Mouse (Mus musculus): ENCODE data around the gene Sox13. TPM values are rescaled to one million over a fixed set of nuclear protein-coding genes. Genes with fewer than 3 reads are reported as not detected.

The Sox13 gene
- polyA plus RNA-seq, 1 experiment from 2014 or later = 1.7 TPM

DNA sequence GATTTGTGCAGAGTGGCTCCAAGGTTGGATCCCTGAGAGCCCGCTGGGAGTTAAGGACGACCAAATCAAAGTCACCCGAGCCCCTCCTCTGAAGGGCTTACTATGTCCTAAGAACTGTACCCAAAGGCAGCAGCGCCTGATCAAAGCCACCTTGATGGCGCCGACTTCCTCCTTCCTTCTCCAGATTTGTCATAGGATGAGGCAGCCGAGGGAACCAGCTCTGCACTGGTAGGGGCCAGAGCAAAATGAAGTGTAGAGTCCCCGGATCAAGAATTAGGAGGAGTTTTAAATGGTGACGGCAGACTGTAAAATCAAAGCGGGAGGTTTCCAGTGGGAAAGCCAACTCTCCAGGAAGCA, 10.6 kb upstream of the Sox13 start:
- Histone ChIP-seq H3K9ac (ENCODE audit: low read depth, low read length) (no peak overlapping the region), H3K9me3 (replicated peaks; ENCODE audit: control insufficient read depth, low read length) (0 out of 2 replicates have a peak, but pooled peaks cover 1% of the 10 kb centered on the region), H3K4me1 (ENCODE audit: control insufficient read depth, low read depth, low read length) (peaks cover 2% of the 10 kb centered on the region; the same call in 1 of the 2 replicates), H3K36me3 (ENCODE audit: control insufficient read depth, insufficient read depth) (no peaks in the 10 kb centered on the region), H3K27me3 (ENCODE audit: control insufficient read depth, insufficient read depth, low read depth, low read length) (no peaks in the 10 kb centered on the region), H3K27ac (ENCODE audit: low read length) (no peak overlapping the region), H3K4me3 (ENCODE audit: low read depth, low read length) (no peak overlapping the region), H3K4me2 (ENCODE audit: low read depth, low read length) (no peak overlapping the region)
- WGBS (ENCODE audit: insufficient replicate concordance) = 38% methylated on average over 10 of the region's 10 CpGs
- ATAC-seq (ENCODE audit: low read depth) = no peak

GRCm38 (mm10) chr1:133434018-133434755, 10.0 kb upstream of the Sox13 start:
- Histone ChIP-seq H3K9me3 (replicated peaks; ENCODE audit: control insufficient read depth, low read length) (0 out of 2 replicates have a peak, but pooled peaks cover 3% of the 10 kb centered on the region), H3K27ac (ENCODE audit: low read length) (no peak overlapping the region), H3K9ac (ENCODE audit: low read depth, low read length) (no peak overlapping the region), H3K4me1 (ENCODE audit: control insufficient read depth, low read depth, low read length) (peaks cover 2% of the 10 kb centered on the region; the same call in 1 of the 2 replicates), H3K36me3 (ENCODE audit: control insufficient read depth, insufficient read depth) (no peaks in the 10 kb centered on the region), H3K4me2 (ENCODE audit: low read depth, low read length) (no peak overlapping the region), H3K4me3 (ENCODE audit: low read depth, low read length) (no peak overlapping the region), H3K27me3 (ENCODE audit: control insufficient read depth, insufficient read depth, low read depth, low read length) (no peaks in the 10 kb centered on the region)
- no peak for ATAC-seq (ENCODE audit: low read depth)
- WGBS (ENCODE audit: insufficient replicate concordance) = 34% methylated on average over 12 of the region's 12 CpGs

DNA sequence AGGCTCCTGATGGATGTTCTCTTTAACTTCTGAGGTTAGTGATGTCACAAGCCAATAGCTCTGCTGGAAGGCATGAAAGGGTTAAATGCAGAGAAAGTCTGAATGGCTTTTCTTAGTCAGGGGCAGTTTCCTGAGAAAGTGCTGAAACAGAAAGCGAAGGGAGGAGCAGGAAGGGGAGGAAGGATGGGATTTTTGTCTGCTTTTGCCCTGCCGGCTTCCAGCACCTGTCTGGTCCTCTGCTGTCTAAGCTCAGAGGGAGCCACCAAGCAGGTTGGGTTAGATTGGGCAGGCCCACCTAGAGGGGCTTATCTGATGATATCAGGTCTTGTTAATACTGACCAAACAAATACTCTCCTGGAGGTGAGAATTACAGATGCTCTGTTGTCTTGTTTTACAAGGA, 8.4 kb upstream of the Sox13 start:
- no peak for ATAC-seq (ENCODE audit: low read depth)
- Histone ChIP-seq H3K27ac (ENCODE audit: low read length) (no peak overlapping the region), H3K4me3 (ENCODE audit: low read depth, low read length) (no peak overlapping the region), H3K27me3 (ENCODE audit: control insufficient read depth, insufficient read depth, low read depth, low read length) (no peaks in the 10 kb centered on the region), H3K4me1 (ENCODE audit: control insufficient read depth, low read depth, low read length) (no peaks in the 10 kb centered on the region), H3K36me3 (ENCODE audit: control insufficient read depth, insufficient read depth) (no peaks in the 10 kb centered on the region), H3K9ac (ENCODE audit: low read depth, low read length) (no peak overlapping the region), H3K9me3 (replicated peaks; ENCODE audit: control insufficient read depth, low read length) (0 out of 2 replicates have a peak, but pooled peaks cover 3% of the 10 kb centered on the region), H3K4me2 (ENCODE audit: low read depth, low read length) (no peak overlapping the region)
- 26% methylated on average over 2 of the region's 2 CpGs for WGBS (ENCODE audit: insufficient replicate concordance)

DNA sequence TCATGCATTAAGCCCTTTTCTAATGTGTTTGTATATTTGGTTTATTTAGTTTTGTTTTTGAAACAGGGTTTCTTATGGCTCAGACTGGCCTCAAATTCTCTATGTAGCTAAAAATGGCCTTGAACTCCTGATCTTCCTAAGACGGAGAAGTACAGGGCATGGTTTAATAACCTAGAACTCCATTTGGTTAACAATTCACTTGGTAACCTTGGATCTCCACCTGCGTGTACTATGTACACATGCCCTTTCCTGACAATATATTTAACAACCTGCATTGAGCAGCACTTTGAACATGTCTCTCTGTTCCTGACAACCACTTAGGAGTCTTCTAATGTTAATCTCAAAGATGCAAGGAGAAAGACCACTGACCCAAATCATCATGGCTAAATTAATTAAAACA, 7.0 kb upstream of the Sox13 start:
- Histone ChIP-seq H3K9me3 (replicated peaks; ENCODE audit: control insufficient read depth, low read length) (0 out of 2 replicates have a peak, but pooled peaks cover 3% of the 10 kb centered on the region), H3K27ac (ENCODE audit: low read length) (no peak overlapping the region), H3K4me3 (ENCODE audit: low read depth, low read length) (no peak overlapping the region), H3K27me3 (ENCODE audit: control insufficient read depth, insufficient read depth, low read depth, low read length) (no peaks in the 10 kb centered on the region), H3K36me3 (ENCODE audit: control insufficient read depth, insufficient read depth) (no peaks in the 10 kb centered on the region), H3K4me1 (ENCODE audit: control insufficient read depth, low read depth, low read length) (no peaks in the 10 kb centered on the region), H3K9ac (ENCODE audit: low read depth, low read length) (no peak overlapping the region), H3K4me2 (ENCODE audit: low read depth, low read length) (no peak overlapping the region)
- WGBS (ENCODE audit: insufficient replicate concordance) = 58% methylated on average over 2 of the region's 2 CpGs
- peak; percentile 59 for ATAC-seq (ENCODE audit: low read depth)

DNA sequence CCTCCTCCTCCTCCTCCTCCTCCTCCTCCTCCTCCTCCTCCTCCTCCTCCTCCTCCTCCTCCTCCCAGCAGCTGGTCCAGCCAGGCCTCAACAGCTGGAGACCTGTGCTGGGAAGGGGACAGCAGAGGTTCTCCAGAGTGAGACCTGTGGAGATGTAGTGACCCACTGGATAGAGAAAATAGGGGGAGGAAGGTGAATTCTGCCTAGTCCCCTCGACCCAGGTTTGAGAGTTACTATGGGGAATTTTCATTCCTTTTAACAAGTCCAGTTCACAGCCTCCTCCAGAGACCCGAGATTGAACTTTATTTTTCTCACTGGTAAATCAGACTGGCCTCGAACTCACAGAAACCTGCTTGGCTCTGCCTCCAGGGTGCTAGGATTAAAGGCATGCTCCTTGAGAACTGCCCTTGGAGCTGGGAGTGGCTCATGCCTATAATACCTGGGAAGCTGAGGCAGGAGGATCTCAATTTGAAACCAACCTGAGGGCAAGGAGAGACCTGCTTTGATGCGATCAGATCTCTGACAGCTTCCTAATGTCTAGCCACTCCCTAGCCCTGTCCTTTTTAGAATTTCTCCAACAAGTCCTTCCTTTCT, 467 bp upstream of the Sox13 start:
- Histone ChIP-seq H3K4me1 (ENCODE audit: control insufficient read depth, low read depth, low read length) (no peaks in the 10 kb centered on the region), H3K9me3 (replicated peaks; ENCODE audit: control insufficient read depth, low read length) (0 out of 2 replicates have a peak, but pooled peaks cover under 1% of the 10 kb centered on the region), H3K4me2 (ENCODE audit: low read depth, low read length) (no peak overlapping the region), H3K27ac (ENCODE audit: low read length) (no peak overlapping the region), H3K9ac (ENCODE audit: low read depth, low read length) (no peak overlapping the region), H3K4me3 (ENCODE audit: low read depth, low read length) (no peak overlapping the region), H3K27me3 (ENCODE audit: control insufficient read depth, insufficient read depth, low read depth, low read length) (peaks cover 36% of the 10 kb centered on the region), H3K36me3 (ENCODE audit: control insufficient read depth, insufficient read depth) (no peaks in the 10 kb centered on the region)
- no peak for ATAC-seq (ENCODE audit: low read depth)
- 35% methylated on average over 4 of the region's 4 CpGs for WGBS (ENCODE audit: insufficient replicate concordance)

DNA sequence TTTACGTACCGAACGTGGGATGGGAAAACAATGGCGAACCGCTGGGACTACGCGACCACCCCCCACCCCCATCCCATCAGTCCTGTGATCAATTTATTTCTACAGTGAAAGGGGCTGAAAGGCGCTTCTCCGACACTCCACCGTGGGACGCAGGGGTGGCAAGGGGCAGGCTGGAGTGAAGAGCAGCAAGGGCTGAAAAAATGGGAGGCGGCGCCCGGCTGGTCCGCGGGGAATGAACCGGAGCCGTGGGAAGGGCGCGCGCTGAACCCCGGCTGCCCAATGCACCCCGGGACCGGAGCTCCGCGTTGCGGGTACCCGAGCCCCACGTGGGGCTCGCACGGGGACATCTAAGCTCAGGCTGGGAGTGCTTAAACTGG, 1.0 kb downstream of the Sox13 start:
- peak overlapping the region; percentile 63 for H3K9ac ChIP-seq (ENCODE audit: low read depth, low read length)
- H3K27ac ChIP-seq (ENCODE audit: low read length) = no peak overlapping the region
- WGBS (ENCODE audit: insufficient replicate concordance) = under 1% methylated on average over 31 of the region's 31 CpGs
- H3K9me3 ChIP-seq (replicated peaks; ENCODE audit: control insufficient read depth, low read length) = no peaks in the 10 kb centered on the region
- no peak for ATAC-seq (ENCODE audit: low read depth)
- no peaks in the 10 kb centered on the region for H3K36me3 ChIP-seq (ENCODE audit: control insufficient read depth, insufficient read depth)
- no peaks in the 10 kb centered on the region; the same call in none of the 2 replicates for H3K4me1 ChIP-seq (ENCODE audit: control insufficient read depth, low read depth, low read length)
- peaks cover 38% of the 10 kb centered on the region for H3K27me3 ChIP-seq (ENCODE audit: control insufficient read depth, insufficient read depth, low read depth, low read length)
- peak overlapping the region; percentile 68 for H3K4me2 ChIP-seq (ENCODE audit: low read depth, low read length)
- H3K4me3 ChIP-seq (ENCODE audit: low read depth, low read length) = peak overlapping the region; percentile 65

DNA sequence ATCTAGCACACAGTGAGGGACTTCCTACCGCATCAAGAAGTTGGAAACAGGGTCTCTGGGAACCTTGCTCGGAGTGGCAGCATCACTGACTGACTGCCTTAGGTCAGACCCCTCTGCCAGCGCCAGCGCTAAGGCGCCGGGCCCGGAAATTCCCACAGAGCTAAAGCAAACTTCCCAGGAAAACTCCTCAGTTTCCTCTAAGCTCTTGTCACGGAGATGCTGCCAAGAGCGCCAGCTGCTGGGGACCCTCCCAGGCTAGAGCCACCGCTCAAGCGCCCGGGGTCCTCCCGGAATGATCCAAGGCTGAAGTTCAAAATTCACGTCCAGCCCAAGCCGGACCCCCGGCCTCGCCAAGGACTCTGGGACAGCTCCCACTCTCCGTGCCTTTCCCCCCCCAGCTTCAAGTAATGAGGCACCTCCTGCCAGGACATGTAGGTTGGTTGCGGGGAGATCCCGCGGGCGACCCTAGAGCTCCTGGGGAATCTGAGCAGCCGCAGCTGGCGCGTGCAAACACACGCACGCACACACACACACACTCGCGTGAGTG, 1.5 kb downstream of the Sox13 start:
- no peak for ATAC-seq (ENCODE audit: low read depth)
- H3K4me3 ChIP-seq (ENCODE audit: low read depth, low read length) = peak overlapping the region; percentile 65
- H3K27ac ChIP-seq (ENCODE audit: low read length) = no peak overlapping the region
- peaks cover 2% of the 10 kb centered on the region for H3K4me1 ChIP-seq (ENCODE audit: control insufficient read depth, low read depth, low read length)
- no peaks in the 10 kb centered on the region for H3K36me3 ChIP-seq (ENCODE audit: control insufficient read depth, insufficient read depth)
- peak overlapping the region; percentile 68 for H3K4me2 ChIP-seq (ENCODE audit: low read depth, low read length)
- no peaks in the 10 kb centered on the region for H3K9me3 ChIP-seq (replicated peaks; ENCODE audit: control insufficient read depth, low read length)
- peaks cover 38% of the 10 kb centered on the region for H3K27me3 ChIP-seq (ENCODE audit: control insufficient read depth, insufficient read depth, low read depth, low read length)
- WGBS (ENCODE audit: insufficient replicate concordance) = 1% methylated on average over 29 of the region's 29 CpGs
- peak overlapping the region; percentile 63; the same call in 1 of the 2 replicates for H3K9ac ChIP-seq (ENCODE audit: low read depth, low read length)

- ATAC-seq (ENCODE audit: low read depth) = no peak
- H3K36me3 ChIP-seq (ENCODE audit: control insufficient read depth, insufficient read depth) = no peaks in the 10 kb centered on the region
- no peak overlapping the region for H3K9ac ChIP-seq (ENCODE audit: low read depth, low read length)
- H3K4me3 ChIP-seq (ENCODE audit: low read depth, low read length) = peak overlapping the region; percentile 65
- H3K27me3 ChIP-seq (ENCODE audit: control insufficient read depth, insufficient read depth, low read depth, low read length) = peaks cover 38% of the 10 kb centered on the region
- H3K27ac ChIP-seq (ENCODE audit: low read length) = no peak overlapping the region
- no peaks in the 10 kb centered on the region for H3K9me3 ChIP-seq (replicated peaks; ENCODE audit: control insufficient read depth, low read length)
- peak overlapping the region; percentile 68 for H3K4me2 ChIP-seq (ENCODE audit: low read depth, low read length)
- H3K4me1 ChIP-seq (ENCODE audit: control insufficient read depth, low read depth, low read length) = peaks cover 2% of the 10 kb centered on the region
- WGBS (ENCODE audit: insufficient replicate concordance) = 41% methylated on average over 16 of the region's 16 CpGs
Measured at GRCm38 (mm10) chr1:133421975-133422570, 2.1 kb downstream of the Sox13 start.

GRCm38 (mm10) chr1:133421061-133421460, 3.1 kb downstream of the Sox13 start:
- H3K9ac ChIP-seq (ENCODE audit: low read depth, low read length) = no peak overlapping the region
- no peak for ATAC-seq (ENCODE audit: low read depth)
- H3K4me3 ChIP-seq (ENCODE audit: low read depth, low read length) = no peak overlapping the region
- no peaks in the 10 kb centered on the region for H3K36me3 ChIP-seq (ENCODE audit: control insufficient read depth, insufficient read depth)
- peaks cover 9% of the 10 kb centered on the region for H3K4me1 ChIP-seq (ENCODE audit: control insufficient read depth, low read depth, low read length)
- 61% methylated on average over 2 of the region's 2 CpGs for WGBS (ENCODE audit: insufficient replicate concordance)
- no peak overlapping the region for H3K4me2 ChIP-seq (ENCODE audit: low read depth, low read length)
- H3K9me3 ChIP-seq (replicated peaks; ENCODE audit: control insufficient read depth, low read length) = no peaks in the 10 kb centered on the region
- H3K27ac ChIP-seq (ENCODE audit: low read length) = no peak overlapping the region
- peaks cover 38% of the 10 kb centered on the region for H3K27me3 ChIP-seq (ENCODE audit: control insufficient read depth, insufficient read depth, low read depth, low read length)
